Mouse (Mus musculus): ENCODE measurements around the gene Lrguk.

Gene Lrguk

GRCm38 (mm10) chr6:34067271-34067670 lies 38.0 kb downstream of the Lrguk start:
- no peak for DNase-seq

- no peak for DNase-seq
Measured at GRCm38 (mm10) chr6:34071936-34072335, 42.7 kb downstream of the Lrguk start.

- no peak for DNase-seq
Measured at GRCm38 (mm10) chr6:34073931-34074442, 44.7 kb downstream of the Lrguk start.

- no peak for DNase-seq
Measured at GRCm38 (mm10) chr6:34075520-34075919, 46.3 kb downstream of the Lrguk start.

GRCm38 (mm10) chr6:34083471-34083870 lies 54.2 kb downstream of the Lrguk start:
- DNase-seq = no peak

- DNase-seq = no peak
Measured at GRCm38 (mm10) chr6:34087701-34088100, 58.5 kb downstream of the Lrguk start.

GRCm38 (mm10) chr6:34088986-34089385 lies 59.7 kb downstream of the Lrguk start:
- DNase-seq = no peak

GRCm38 (mm10) chr6:34091537-34091936 lies 62.3 kb downstream of the Lrguk start:
- DNase-seq = no peak

- no peak for DNase-seq
Measured at GRCm38 (mm10) chr6:34096274-34096673, 67.0 kb downstream of the Lrguk start.

- no peak for DNase-seq
Measured at GRCm38 (mm10) chr6:34096905-34097304, 67.7 kb downstream of the Lrguk start.

- no peak for DNase-seq
Measured at GRCm38 (mm10) chr6:34099725-34100124, 70.5 kb downstream of the Lrguk start.

GRCm38 (mm10) chr6:34101531-34102396 lies 72.5 kb downstream of the Lrguk start:
- DNase-seq = no peak

- DNase-seq = no peak
Measured at GRCm38 (mm10) chr6:34103251-34103920, 74.1 kb downstream of the Lrguk start.

GRCm38 (mm10) chr6:34110571-34110970 lies 81.3 kb downstream of the Lrguk start:
- DNase-seq = no peak

- no peak for DNase-seq
Measured at GRCm38 (mm10) chr6:34111406-34111805, 82.2 kb downstream of the Lrguk start.

- DNase-seq = no peak
Measured at GRCm38 (mm10) chr6:34116838-34117478, 87.7 kb downstream of the Lrguk start.

- DNase-seq = no peak
Measured at GRCm38 (mm10) chr6:34124401-34124800, 95.2 kb downstream of the Lrguk start.

- DNase-seq = no peak
Measured at GRCm38 (mm10) chr6:34129261-34129660, 100.0 kb downstream of the Lrguk start.

GRCm38 (mm10) chr6:34132391-34132790 lies 103.1 kb downstream of the Lrguk start:
- no peak for DNase-seq

GRCm38 (mm10) chr6:34138366-34138765 lies 109.1 kb downstream of the Lrguk start:
- no peak for DNase-seq

GRCm38 (mm10) chr6:34142931-34143330 lies 113.7 kb downstream of the Lrguk start:
- DNase-seq = no peak

GRCm38 (mm10) chr6:34146042-34146441 lies 116.8 kb downstream of the Lrguk start:
- no peak for DNase-seq

GRCm38 (mm10) chr6:34148021-34148420 lies 118.8 kb downstream of the Lrguk start:
- DNase-seq = no peak
